Mouse (Mus musculus) stomach, postnatal 0 days (tissue): ENCODE results near the gene Clcf1. TPM values are rescaled to one million over a fixed set of nuclear protein-coding genes. Genes with fewer than 3 reads are reported as not detected.

ENCODE experiments used
- ATAC-seq: fragments of 200-750 bp; cut with Nextera tagmentation; 2 replicates; pipeline ENCODE4 v1.8.0; 2017; ENCODE audit not compliant: low FRiP score, low TSS enrichment
- DNase-seq: peaks from one replicate; pipeline ENCODE4 v3.0.0-alpha.2; 2016; ENCODE audit warnings: low spot score
- H3K27ac ChIP-seq: fragments of 300-500 bp; sonication (generic); replicated peaks from 2 replicates; pipeline ENCODE4 v1.5.1; 2014; ENCODE audit warnings: mild to moderate bottlenecking, control low read depth
- H3K27me3 ChIP-seq: fragments of 300-500 bp; sonication (generic); 2 replicates; pipeline ENCODE4 v1.6.1; 2014; ENCODE audit warnings: low read length; ENCODE audit not compliant: control insufficient read depth, insufficient read depth
- H3K36me3 ChIP-seq: fragments of 300-500 bp; sonication (generic); 2 replicates; pipeline ENCODE4 v1.6.1; 2014; ENCODE audit warnings: low read length, mixed read lengths; ENCODE audit not compliant: control insufficient read depth, insufficient read depth
- H3K4me1 ChIP-seq: fragments of 300-500 bp; sonication (generic); replicated peaks from 2 replicates; pipeline ENCODE4 v1.6.1; 2014; ENCODE audit warnings: antibody characterized with exemption; ENCODE audit not compliant: control insufficient read depth, insufficient read depth
- H3K4me2 ChIP-seq: fragments of 300-500 bp; sonication (generic); replicated peaks from 2 replicates; pipeline ENCODE4 v1.6.1; 2014; ENCODE audit warnings: low read depth, mild to moderate bottlenecking, control low read depth, moderate library complexity
- H3K4me3 ChIP-seq: fragments of 300-500 bp; sonication (generic); 2 replicates; pipeline ENCODE4 v1.5.1; 2014; ENCODE audit warnings: low read depth, low read length, control low read depth
- H3K9ac ChIP-seq: fragments of 300-500 bp; sonication (generic); 2 replicates; pipeline ENCODE4 v1.6.1; 2014; ENCODE audit warnings: mild to moderate bottlenecking, low read length, control low read depth, mixed read lengths
- H3K9me3 ChIP-seq: fragments of 300-500 bp; sonication (generic); 2 replicates; pipeline ENCODE4 v1.6.1; 2016; ENCODE audit warnings: low read length; ENCODE audit not compliant: control insufficient read depth
- CTCF ChIP-seq: IDR thresholded peaks from 2 replicates; pipeline ENCODE4 v1.5.1; 2016; ENCODE audit warnings: antibody characterized with exemption, low read depth, mild to moderate bottlenecking, moderate library complexity
- EP300 ChIP-seq: optimal IDR thresholded peaks from 2 replicates; pipeline ENCODE3; 2016; ENCODE audit warnings: antibody characterized with exemption
- WGBS: fragments of 180-500 bp; shearing (Covaris S2); extraction: QIAGEN DNeasy Blood & Tissue Kit; methylation state at CpG from one replicate; pipeline ENCODE4 v1.1.7; 2014; 5-methylcytosine and 5-hydroxymethylcytosine counted together
- polyA plus RNA-seq: library from polyadenylated mRNA; unstranded; fragments of >200 nt; fragmentation: Nextera tagmentation; extraction: Ambion mirVana; gene quantifications from 2 replicates; pipeline ENCODE4 v1.2.1, GENCODE M21; 2015

Clcf1 gene
- polyA plus RNA-seq, 1 experiment from 2014 or later: 3.6 TPM

GRCm38 (mm10) chr19:4213524-4213974 lies 489 bp upstream of the Clcf1 start:
- TF ChIP-seq EP300 (no peak), CTCF (no peak)
- Histone ChIP-seq H3K4me3 (peak overlapping the region; percentile 79), H3K36me3 (no peaks in the 10 kb centered on the region), H3K4me2 (peak overlapping the region; percentile 97), H3K27me3 (no peaks in the 10 kb centered on the region; the same call in 1 of the 2 replicates), H3K9me3 (no peaks in the 10 kb centered on the region), H3K27ac (peak overlapping the region; percentile 93), H3K4me1 (peaks cover 4% of the 10 kb centered on the region), H3K9ac (peak overlapping the region; percentile 91)
- peak; percentile 28 for ATAC-seq
- DNase-seq: peak; percentile 55
- 12% methylated on average over 9 of the region's 9 CpGs for WGBS

DNA sequence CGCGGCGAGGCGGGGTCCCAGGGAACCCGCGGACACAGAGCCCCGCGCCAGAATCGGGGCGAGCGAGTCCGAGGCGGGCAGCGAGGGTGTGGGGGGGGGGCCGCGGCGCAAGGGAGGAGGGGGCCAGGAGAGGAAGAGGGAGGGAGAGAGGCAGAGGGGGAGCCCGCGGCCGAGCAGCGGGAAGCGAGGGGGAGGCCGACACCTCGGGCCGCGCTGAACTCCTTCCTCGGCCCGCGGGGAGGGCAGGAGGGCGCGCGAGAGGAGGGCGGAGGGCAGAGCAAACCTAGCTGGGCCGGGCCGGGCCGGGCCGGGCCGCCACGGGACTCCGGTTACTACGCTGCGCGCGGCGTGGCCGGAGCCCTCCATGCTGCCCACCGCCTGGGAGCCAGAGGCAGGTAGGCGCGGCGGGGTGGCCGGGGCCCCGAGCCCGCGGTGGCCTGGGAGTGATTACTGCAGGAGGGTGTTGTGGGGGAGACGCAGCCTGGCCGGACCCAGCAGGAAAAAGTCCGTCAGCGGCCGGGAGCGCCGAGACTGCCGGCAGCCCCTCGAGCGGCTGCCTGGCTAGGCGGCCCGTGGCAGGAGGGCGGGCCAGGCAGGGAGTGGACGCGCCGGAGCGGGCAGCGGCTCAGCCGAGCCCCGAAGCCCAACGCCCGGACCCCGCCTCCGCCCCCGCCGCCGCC lies 873 bp downstream of the Clcf1 start:
- Histone ChIP-seq H3K27me3 (no peaks in the 10 kb centered on the region; the same call in 1 of the 2 replicates), H3K4me2 (peak overlapping the region; percentile 97), H3K4me1 (peaks cover 4% of the 10 kb centered on the region), H3K9me3 (no peaks in the 10 kb centered on the region), H3K36me3 (no peaks in the 10 kb centered on the region), H3K9ac (peak overlapping the region; percentile 91), H3K4me3 (peak overlapping the region; percentile 79), H3K27ac (peak overlapping the region; percentile 93)
- peak; percentile 18 for ATAC-seq
- peak; percentile 58 for DNase-seq
- 0% methylated on average over 35 of the region's 81 CpGs for WGBS
- TF ChIP-seq EP300 (no peak), CTCF (no peak)

- Histone ChIP-seq H3K27me3 (no peaks in the 10 kb centered on the region; the same call in 1 of the 2 replicates), H3K4me2 (peak overlapping the region; percentile 97), H3K36me3 (no peaks in the 10 kb centered on the region), H3K9ac (peak overlapping the region; percentile 91), H3K4me1 (peaks cover 9% of the 10 kb centered on the region), H3K4me3 (peak overlapping the region; percentile 79), H3K9me3 (no peaks in the 10 kb centered on the region), H3K27ac (peak overlapping the region; percentile 93)
- ATAC-seq (no peak), DNase-seq (no peak)
- TF ChIP-seq EP300: no peak
- no peak for TF ChIP-seq CTCF
- 3% methylated on average over 19 of the region's 21 CpGs for WGBS
These were observed 1.4 kb downstream of the Clcf1 start for GRCm38 (mm10) chr19:4215451-4215840.

DNA sequence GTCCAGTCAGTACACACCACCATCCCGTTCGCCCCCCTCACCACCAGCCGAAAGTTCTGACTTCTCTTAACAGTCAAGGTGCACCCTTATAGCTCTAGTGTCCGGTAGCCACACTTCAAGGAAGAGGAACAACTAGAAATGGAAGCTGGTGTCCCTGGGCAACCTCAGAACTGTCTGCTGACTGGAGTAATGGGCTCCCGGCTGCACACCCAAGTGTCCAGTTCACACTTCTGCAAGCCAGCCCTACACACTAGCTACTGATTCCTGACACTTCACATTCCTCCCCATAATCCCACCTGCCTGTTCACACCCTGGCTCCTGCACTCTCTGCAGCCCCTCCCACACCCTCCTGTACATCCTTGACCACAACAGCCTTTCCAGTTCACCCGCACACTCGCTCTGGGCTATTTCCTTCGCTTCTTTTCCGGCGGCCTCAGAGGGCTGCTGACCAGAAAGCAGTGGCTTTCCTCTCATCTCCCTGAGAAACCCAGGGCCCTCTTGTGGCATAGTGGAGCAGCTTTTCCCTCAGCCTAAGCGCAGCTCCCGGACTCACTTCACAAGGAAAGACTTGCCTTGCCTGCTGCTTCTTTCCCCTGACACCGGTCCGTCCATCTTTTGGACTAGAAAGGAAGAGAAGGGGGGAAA lies 2.1 kb downstream of the Clcf1 start:
- Histone ChIP-seq H3K27ac (peak overlapping the region; percentile 71), H3K27me3 (no peaks in the 10 kb centered on the region; the same call in 1 of the 2 replicates), H3K4me1 (peaks cover 14% of the 10 kb centered on the region), H3K4me2 (peak overlapping the region; percentile 97), H3K9ac (no peak overlapping the region), H3K4me3 (no peak overlapping the region), H3K9me3 (no peaks in the 10 kb centered on the region), H3K36me3 (no peaks in the 10 kb centered on the region)
- DNase-seq (peak; percentile 57), ATAC-seq (no peak)
- 21% methylated on average over 14 of the region's 14 CpGs for WGBS
- TF ChIP-seq EP300 (no peak), CTCF (peak; percentile 71)

DNA sequence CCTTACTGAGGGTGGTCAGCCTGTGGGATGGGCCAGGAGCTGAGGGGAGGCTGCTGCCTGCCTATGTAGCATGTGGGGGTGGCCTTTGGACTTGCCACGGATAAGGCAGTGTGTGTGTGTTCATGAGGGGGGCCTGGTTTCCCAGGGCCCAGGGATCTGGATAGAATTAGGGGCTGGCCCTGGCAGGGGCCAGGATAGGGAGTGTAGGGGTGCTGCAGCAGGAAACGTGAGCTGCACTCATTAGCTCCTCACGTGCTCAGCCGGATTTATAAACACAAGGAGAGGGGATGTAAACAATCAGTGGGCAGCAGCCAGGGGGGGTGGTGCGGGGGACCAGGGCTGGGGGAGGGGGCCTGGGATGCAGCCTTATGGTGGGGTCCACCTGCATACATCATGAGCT lies 3.1 kb downstream of the Clcf1 start:
- Histone ChIP-seq H3K27me3 (no peaks in the 10 kb centered on the region; the same call in 1 of the 2 replicates), H3K4me1 (peaks cover 17% of the 10 kb centered on the region), H3K9me3 (no peaks in the 10 kb centered on the region), H3K36me3 (no peaks in the 10 kb centered on the region), H3K4me2 (peak overlapping the region; percentile 97), H3K4me3 (no peak overlapping the region), H3K9ac (no peak overlapping the region), H3K27ac (peak overlapping the region; percentile 71)
- ATAC-seq (peak; percentile 35), DNase-seq (peak; percentile 26)
- TF ChIP-seq EP300: no peak
- no peak for TF ChIP-seq CTCF
- 12% methylated on average over 5 of the region's 5 CpGs for WGBS

DNA sequence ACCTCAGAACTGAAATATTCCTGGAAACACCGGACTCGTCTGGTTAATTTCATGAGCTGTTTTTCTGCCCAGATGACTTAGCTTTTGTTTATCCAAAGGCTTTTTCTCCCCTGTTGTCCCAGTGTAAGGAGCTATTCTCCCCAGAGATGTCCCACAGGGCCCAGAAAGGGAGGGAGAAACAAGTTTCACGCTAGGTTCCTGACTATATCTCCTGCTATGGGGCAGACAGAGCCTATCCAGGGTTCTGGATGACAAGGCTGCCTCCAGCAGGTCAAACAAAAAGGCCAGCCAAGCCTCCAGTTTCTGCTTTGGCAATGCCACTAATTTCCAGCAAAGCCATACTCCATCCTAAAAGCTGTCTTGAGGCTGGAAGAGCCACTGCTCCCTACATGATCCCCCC lies 3.8 kb downstream of the Clcf1 start:
- Histone ChIP-seq H3K9me3 (no peaks in the 10 kb centered on the region), H3K36me3 (no peaks in the 10 kb centered on the region), H3K4me3 (no peak overlapping the region), H3K4me2 (no peak overlapping the region; the same call in 1 of the 2 replicates), H3K27ac (peak overlapping the region; percentile 71), H3K9ac (no peak overlapping the region), H3K27me3 (no peaks in the 10 kb centered on the region; the same call in 1 of the 2 replicates), H3K4me1 (peaks cover 19% of the 10 kb centered on the region)
- ATAC-seq: no peak
- WGBS: 30% methylated on average over 3 of the region's 3 CpGs
- TF ChIP-seq CTCF: no peak
- no peak for TF ChIP-seq EP300
- peak; percentile 15 for DNase-seq
